Mouse (Mus musculus) sigmoid colon, adult 10 weeks (tissue): ENCODE measurements around the gene BC005561. TPM values are rescaled to one million over a fixed set of nuclear protein-coding genes. Genes with fewer than 3 reads are reported as not detected.

Source experiments
- polyA plus RNA-seq: library from polyadenylated mRNA; stranded (reverse); fragments of 350-450 nt; fragmentation: Illumina TruSeq; extraction: RNeasy Lipid Tissue Mini Kit (QIAGEN cat#74804); gene quantifications from one replicate; pipeline ENCODE4 v1.2.3, GENCODE M21; 2014; ENCODE audit warnings: low read depth, low replicate concordance

The BC005561 gene
- polyA plus RNA-seq, result 15.4 TPM

GRCm38 (mm10) chr5:104508195-104508891, at the start of gene BC005561:
Gene BC005561 (plus strand): TSS chr5:104508352.

GRCm38 (mm10) chr5:104458832-104459705, 49.1 kb upstream of the BC005561 start, which contains the start of gene Pkd2:
Gene Pkd2 (plus strand): TSS chr5:104459450.

Other genes starting within 250 kb of the BC005561 start
- not detected for gene Ibsp, start 209.2 kb upstream of the BC005561 start, polyA plus RNA-seq
- gene Mepe, start 183.0 kb upstream of the BC005561 start, polyA plus RNA-seq, result not detected
- 0.85 TPM for gene Spp1, start 73.2 kb upstream of the BC005561 start, polyA plus RNA-seq
- gene Pkd2, start 48.9 kb upstream of the BC005561 start, polyA plus RNA-seq, result 50.5 TPM